Mouse (Mus musculus): ENCODE results near the gene Gm14151.

DNA sequence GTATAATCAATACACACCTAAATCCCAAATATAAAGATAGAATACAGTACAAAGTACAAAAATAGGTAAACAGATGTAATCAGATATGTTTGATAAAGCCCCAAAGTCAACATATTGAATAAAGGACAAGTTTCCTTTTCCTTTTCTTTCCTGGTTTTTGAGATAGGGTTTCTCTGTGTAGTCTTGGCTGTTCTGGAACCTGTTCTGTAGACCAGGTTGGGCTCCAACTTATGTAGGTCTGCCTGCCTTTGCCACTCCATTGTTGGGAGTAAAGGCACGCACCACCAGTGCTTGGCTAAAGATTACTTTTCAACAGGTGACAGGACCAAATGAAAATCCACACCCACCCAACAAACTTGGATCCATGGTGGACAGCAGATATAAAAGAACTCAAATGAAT is 35.5 kb downstream of the Gm14151 start:
- TF ChIP-seq CTCF (IDR thresholded peaks at IDR 0.05; ENCODE audit: extremely low read depth, insufficient read depth, low read length) (no peak), POLR2A (IDR thresholded peaks at IDR 0.05; ENCODE audit: extremely low read depth, insufficient read depth, low read length) (no peak)

All from cortical plate, adult 2 months (tissue).